Mouse (Mus musculus) liver, adult 2 months (tissue): ENCODE data around the gene Senp6.

Source experiments
- CTCF ChIP-seq: fragments of 200-500 bp; IDR thresholded peaks from 2 replicates; pipeline ENCODE4 v1.5.1; 2011; ENCODE audit warnings: low read depth, low read length, control low read depth
- POLR2A ChIP-seq: fragments of 200-500 bp; IDR thresholded peaks from 2 replicates; pipeline ENCODE4 v1.6.1; 2011; ENCODE audit warnings: low read length, control low read depth; ENCODE audit not compliant: insufficient read depth; ENCODE audit errors: extremely low read depth

GRCm38 (mm10) chr9:80020429-80020828 lies 46.3 kb upstream of the Senp6 start:
- no peak for TF ChIP-seq CTCF
- no peak for TF ChIP-seq POLR2A
